Mouse (Mus musculus) activated CD4-positive, CD25-positive, alpha-beta regulatory T cell, adult 4 months (primary cell): ENCODE measurements around the gene Hid1. TPM values are rescaled to one million over a fixed set of nuclear protein-coding genes. Genes with fewer than 3 reads are reported as not detected.

Experiments
- ATAC-seq: one replicate; pipeline ENCODE4 v1.8.0; 2017
- polyA plus RNA-seq, 2 experiments: library from polyadenylated mRNA; unstranded; fragments of 100-300 nt; shearing (Covaris generic); gene quantifications; one replicate each; pipeline ENCODE4 v1.2.1; 2017

Gene Hid1
- polyA plus RNA-seq, 2 experiments from 2014 or later = 2.6 to 3.2 TPM

DNA sequence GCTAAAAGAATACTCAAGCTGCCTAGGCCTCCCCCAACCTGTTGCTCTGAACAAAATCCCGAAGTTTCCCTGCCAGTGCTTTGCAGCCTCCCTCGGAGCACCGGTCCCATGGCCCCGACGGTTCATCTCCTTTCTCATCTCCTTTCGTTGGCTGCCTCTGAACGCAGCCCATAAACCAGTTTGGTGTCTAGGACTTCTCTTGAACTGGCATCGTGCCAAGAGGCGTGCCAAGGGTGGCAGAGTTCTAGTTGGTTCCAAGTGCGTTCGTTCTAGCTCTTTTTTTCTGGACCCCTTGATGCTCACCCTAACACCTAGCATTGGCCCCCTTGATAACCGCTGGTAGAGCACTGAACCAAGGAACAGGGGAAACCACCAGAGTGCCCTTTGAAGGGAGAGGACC, 32.3 kb downstream of the Hid1 start:
- no peak for ATAC-seq

DNA sequence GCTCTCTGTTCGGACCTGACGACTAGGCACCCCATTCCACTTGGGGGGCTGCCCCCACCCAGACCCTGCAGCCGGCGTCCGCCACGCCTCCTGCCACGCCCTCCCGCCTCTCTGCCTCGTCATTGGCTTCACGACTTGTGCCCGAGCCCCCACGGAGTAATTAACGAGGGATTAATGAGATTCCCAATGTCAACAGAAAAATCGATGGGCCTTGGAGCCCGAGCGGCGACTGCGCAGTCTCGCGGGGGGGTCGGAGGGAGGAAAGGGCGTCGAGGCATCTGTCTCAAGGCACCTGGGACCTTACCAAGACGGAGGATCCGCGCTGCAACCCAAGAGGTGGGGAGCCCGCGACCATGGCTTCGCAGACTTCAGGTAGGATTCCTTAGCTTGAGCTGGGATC, 33.0 kb downstream of the Hid1 start, which contains the start of gene Otop3:
TSS of gene Otop3 (plus strand) at position 201 of the 400 bp plus-strand sequence.
- no peak for ATAC-seq

DNA sequence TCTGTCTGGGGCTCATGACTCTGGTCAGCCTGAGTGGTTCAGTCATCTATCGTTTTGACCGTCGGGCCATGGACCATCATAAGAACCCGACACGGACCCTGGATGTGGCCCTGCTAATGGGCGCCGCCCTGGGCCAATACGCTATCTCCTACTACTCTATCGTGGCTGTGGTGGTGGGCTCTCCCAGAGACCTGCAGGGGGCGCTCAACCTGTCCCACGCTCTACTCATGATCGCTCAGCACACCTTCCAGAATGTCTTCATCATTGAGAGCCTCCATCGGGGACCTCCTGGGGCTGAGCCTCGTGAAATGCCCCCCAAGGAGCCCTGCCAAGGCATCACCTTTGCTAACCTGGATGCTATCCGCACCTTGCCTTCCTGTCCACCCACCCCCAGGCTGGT, 38.2 kb downstream of the Hid1 start:
- ATAC-seq = no peak

DNA sequence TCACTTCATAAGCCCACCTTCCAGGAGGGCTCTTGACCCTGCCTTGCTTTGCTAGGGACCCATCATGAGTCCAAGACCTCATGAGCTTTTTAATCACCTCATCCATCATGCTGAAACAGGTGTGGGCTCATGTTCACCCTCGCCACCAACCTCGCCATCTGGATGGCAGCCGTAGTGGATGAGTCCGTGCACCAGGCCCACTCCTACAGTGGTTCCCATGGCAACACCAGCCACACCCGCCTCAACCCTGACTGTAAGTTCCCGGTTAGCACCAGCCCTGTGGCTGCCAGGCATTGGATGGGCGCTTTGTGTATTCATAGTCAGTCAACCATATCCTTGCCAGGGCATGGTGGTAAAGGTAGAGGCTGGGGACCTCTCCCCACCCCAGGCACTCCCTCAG, 40.8 kb downstream of the Hid1 start:
- no peak for ATAC-seq

DNA sequence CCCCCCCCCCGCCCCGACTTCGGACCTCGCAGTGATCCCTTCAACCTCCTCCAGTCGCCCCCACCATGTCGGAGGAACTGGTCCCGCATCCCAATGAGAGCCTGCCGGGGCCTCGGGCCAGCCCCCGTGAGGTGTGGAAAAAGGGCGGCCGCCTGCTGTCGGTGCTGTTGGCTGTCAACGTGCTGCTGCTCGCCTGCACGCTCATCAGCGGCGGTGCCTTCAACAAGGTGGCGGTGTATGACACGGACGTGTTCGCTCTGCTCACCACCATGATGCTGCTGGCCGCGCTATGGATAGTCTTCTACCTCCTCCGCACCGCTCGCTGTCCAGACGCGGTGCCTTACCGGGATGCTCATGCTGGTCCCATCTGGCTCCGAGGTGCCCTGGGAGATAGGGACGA, 44.2 kb downstream of the Hid1 start:
- ATAC-seq = no peak

DNA sequence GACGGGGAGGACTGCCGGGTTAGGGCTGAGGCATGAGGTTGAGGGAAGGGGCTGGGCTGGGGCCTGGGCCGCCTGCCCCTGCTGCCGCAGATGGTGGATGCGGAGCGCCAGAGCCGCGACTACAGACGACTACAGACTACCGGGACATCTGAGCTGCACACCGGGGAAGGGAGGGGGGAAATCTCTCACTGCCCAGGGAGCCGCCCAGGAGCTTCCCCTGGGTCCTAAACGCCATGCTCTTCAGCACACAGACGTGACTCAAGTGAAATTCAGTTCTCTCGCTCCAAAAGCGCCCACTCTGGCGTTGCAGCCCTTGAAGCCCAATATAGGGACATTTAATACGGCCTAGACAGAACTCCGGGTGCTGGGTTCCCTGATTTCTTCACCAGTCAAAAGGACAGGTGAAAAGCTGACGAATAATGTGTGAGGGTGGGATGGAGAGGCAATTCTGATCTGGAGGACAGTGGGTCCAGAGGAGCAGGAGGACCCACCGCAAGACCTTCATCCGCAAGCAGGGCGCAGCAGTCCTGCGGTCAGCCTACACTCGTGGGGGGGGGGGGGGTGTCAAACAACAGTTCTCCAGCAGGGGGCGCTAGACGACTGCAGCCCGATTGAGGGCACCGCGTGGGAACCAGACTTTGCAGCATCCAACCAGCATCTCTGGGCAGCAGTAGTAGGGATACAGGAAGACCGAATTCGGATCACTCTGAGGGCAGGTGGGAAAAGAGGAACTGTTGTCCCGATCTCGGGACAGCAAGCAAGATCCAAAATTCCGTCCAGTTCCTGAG, 45.5 kb downstream of the Hid1 start, which contains the start of gene Ush1g:
TSS of gene Ush1g (minus strand) at position 136 of the 788 bp plus-strand sequence.
- no peak for ATAC-seq

DNA sequence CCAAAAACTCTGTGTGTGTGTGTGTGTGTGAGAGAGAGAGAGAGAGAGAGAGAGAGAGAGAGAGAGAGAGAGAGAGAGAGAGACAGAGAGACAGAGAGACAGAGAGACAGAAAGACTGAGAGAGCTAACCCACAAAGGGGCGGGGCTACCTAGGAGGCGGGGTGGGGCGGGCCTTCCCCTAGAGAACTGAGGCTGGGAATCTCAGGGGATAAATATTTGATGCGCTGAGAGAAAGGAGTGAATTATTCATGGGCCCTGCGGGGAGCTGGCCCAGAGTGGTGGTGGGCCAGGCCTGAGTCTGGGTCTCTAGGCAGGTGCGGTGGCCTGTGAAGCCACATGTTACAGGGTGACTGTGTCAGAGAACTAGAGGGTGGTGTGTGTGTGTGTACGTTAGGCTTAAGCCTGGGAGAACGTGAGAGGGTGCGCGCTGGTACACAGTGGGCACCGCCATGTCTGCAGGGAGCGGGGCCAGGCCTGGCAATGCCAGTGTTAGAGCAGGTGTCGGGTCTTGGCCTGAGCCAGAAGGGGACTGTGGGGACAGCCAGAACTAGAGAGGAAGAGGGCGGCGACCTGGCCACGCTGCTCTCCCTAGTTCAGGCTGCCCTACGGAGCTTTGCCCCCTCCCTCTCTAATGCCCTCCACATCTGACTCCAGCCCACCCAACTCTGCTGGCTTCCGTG, 47.7 kb downstream of the Hid1 start:
- no peak for ATAC-seq

DNA sequence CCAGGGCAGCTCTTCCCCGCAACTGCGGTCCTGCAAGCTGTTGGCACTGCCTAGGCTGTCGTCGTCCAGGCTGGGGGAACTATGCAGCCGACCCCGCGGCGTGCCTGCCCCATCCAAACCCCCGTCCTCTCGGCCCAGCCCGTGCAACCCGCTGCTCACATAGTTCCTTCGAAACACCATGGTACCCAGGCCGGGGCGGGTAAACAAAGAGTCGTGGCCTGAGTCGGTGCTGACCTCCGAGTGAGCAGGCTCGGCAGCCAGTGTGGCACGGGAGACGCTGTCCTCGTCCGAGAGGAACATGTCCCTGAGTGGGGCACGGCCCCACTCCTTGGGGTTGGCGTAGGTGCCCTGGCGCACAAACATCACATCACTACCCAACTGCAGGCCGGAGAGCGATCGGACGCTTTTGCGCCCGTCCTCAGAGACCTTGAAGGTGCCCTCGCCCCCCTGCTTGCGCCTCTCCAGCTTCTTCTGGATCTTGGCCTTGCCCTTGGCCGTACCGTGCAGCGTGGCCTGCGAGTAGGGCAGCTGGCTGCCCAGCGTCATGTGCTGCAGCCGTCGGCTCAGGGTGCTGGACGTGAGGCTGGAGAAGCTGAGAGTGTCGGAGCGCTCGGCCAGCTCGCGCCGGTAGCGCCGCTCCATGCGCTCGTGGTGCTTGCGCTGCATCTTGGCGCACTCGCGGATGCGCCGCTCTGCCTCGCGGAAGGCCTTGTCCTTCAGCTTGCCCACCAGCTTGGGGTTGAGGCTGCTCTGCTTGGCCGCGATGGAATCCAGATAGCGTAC, 49.1 kb downstream of the Hid1 start:
- ATAC-seq = no peak

DNA sequence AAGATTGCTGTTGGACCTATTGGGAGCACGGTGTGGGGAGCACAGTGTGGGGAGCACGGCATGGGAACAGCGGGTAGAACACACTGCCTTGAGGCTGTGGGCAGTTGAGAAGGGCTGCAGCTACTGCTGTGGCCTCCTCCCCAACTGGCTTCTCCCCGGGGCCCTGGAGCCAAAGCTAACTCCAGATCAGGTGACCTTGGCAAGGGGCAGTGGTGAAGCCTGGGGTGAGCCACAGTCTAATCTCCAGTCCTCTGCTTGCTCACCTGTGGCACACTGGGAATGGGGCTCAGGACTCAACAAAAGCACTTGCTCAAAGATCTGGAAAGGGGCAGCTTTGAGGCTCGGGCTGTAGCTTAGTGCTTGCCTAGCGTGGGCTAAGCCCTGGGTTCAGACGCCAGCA, 50.4 kb downstream of the Hid1 start:
- ATAC-seq = no peak

DNA sequence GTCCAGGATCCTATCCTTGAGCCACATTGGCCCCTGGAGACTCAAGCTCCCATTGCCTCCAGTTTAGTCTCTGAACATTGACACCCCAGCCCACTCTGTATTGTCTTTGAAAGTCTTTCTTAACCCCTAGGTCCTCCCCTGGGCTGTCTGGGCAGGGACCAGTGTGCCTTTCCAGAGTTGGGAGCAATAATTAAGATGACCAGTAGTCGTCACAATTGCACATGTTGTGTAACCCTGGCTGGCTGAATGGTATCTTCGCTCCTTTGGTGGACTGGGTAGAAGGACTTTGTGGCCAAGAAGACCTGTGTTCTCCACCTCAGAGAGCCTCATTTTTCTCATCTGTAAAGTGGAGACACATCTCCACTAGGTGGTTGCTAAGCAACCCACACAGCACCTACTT, 53.3 kb downstream of the Hid1 start:
- ATAC-seq = no peak

DNA sequence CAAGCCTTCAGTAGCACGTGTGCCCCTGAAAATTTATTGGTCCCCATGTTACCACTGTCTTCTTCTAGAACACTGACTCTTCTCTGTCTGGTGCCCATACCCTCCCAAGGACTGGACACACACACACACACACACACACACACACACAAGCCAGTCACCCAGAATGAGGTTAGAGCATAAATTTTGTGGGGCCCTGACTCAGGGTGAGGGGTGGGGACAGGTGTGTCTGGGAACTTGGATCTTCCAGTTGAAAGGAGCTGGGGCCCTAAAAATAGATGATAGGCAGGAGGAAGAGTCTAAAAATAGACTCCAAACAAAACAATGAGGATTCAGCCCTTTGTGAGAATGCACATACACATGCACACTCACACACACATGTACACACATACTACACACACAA, 58.8 kb downstream of the Hid1 start:
- no peak for ATAC-seq

DNA sequence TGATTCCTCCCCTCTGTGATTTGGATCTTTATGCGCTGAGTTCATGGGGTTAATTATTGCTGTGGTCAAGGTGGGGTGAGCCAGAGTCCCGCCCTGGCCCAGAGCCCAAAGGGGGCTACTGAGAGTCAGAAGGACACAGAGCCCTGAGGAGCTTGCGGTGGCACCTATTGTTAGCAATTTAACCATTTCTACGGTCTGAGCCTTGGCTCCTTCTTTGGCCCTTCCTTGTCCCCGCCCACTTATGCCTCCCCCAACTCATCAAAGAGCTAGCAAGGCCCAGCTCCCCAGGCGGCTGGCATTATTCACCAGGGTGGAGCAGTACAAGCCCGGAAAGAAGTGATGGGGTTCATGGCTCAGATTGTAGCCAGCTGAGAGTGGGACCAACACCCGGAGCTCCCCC, 60.7 kb downstream of the Hid1 start, which contains the start of gene Otop2:
TSS of gene Otop2 (plus strand) at position 301 of the 400 bp plus-strand sequence.
- ATAC-seq = no peak

DNA sequence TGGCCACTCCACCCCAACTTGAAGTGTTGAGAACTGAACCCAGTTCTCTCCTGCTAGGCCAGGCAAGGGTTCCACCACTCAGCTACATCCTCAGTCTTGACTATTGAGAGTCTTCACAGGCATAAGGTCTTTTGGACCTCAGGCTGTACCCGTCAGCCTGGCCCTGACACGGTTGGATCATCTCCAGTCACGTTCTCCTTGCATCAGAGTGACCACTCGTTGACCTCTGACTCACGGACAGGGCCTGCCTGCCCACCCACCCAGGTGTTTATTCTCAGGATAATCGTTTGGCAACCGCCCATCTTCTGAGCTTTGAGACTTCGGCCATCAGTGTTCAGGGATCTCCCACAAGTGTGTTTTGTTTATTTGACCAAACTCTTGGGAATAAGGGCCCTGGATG, 64.4 kb downstream of the Hid1 start:
- no peak for ATAC-seq

DNA sequence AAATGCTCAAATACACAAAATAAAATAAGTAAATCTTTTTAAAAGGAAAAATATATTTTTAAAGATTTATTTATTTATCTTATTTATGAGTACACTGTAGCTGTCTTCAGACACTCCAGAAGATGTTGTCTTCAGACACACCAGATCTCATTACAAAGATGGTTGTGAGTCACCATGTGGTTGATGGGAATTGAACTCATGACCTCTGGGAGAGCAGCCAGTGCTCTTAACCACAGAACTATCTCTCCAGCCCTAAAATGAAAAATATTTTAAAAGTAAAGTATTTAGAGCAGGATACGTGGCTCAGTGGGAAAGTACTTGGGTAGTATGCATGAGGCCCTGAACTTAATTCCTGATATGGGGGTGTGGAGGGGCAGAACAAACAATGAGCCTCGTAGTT, 66.2 kb downstream of the Hid1 start:
- no peak for ATAC-seq

DNA sequence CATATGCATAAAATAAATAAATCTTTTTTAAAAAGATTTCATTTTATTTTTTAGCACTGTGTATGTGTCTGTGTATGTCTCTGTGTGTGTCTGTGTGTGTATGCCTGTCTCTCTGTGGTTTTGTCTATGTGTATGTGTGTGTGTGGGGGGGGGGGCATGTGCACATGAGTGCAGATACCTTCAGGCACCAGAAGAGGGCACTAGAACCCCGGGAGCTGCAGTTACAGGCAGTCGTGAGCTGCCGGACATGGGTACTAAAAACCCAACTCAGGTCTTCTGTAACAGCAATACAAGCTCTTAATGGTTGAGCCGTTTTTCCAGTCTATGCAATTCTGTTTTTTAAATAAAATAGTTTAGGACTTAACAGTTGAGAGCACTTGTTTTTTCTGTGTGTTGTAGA, 66.8 kb downstream of the Hid1 start:
- no peak for ATAC-seq

DNA sequence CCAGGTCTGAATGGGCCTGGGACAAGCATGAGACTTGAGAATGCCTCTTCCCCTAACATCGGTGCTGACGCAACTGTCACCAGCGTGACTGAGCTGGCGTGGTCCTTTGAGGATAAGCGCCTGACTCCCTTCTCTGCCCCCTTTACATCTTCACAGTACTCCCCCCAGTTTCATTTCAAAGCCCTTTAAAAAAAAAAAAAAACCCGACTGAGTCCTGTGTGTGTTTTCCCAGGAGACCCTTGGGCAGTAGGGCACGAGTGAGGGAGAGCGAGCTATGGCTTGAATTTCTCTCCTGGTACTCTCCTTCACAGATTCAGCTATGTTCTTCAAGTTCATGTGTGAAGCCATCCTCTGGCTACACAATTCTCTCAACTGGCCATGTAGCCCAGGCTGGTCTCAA, 69.4 kb downstream of the Hid1 start:
- no peak for ATAC-seq

Other genes with a start within 250 kb of the Hid1 start
- 1 to 10 TPM in 1 of 2 experiments, under 1 TPM in 1; 0.37 to 1.5 TPM for gene Cd300lf, start 233.8 kb downstream of the Hid1 start, polyA plus RNA-seq
- gene Slc9a3r1, start 204.4 kb downstream of the Hid1 start, polyA plus RNA-seq = 100 to 1,000 TPM; 166 to 228 TPM
- gene Tmem104, start 180.3 kb downstream of the Hid1 start, polyA plus RNA-seq = 10 to 100 TPM in 1 of 2 experiments, 1 to 10 TPM in 1; 9.3 to 11.9 TPM
- 10 to 100 TPM; 14.0 to 14.6 TPM for gene Nat9, start 179.9 kb downstream of the Hid1 start, polyA plus RNA-seq
- not detected for gene Grin2c, start 100.5 kb downstream of the Hid1 start, polyA plus RNA-seq
- gene Fdxr, start 90.7 kb downstream of the Hid1 start, polyA plus RNA-seq = 10 to 100 TPM; 18.4 to 26.6 TPM
- under 1 TPM; 0.56 to 0.57 TPM for gene Fads6, start 70.1 kb downstream of the Hid1 start, polyA plus RNA-seq
- gene Otop2, start 60.6 kb downstream of the Hid1 start, polyA plus RNA-seq = not detected
- gene Ush1g, start 45.7 kb downstream of the Hid1 start, polyA plus RNA-seq = not detected
- under 1 TPM in 1 of 2 experiments, not detected in 1; 0.13 TPM for gene Otop3, start 33.0 kb downstream of the Hid1 start, polyA plus RNA-seq
- gene Cdr2l, start 14.2 kb upstream of the Hid1 start, polyA plus RNA-seq = under 1 TPM in 1 of 2 experiments, not detected in 1; 0.12 TPM
- 100 to 1,000 TPM; 206 to 214 TPM for gene Mrpl58, start 36.0 kb upstream of the Hid1 start, polyA plus RNA-seq
- 100 to 1,000 TPM; 705 to 855 TPM for gene Atp5h, start 52.2 kb upstream of the Hid1 start, polyA plus RNA-seq
- 10 to 100 TPM in 1 of 2 experiments, 1 to 10 TPM in 1; 6.9 to 12.2 TPM for gene Kctd2, start 52.4 kb upstream of the Hid1 start, polyA plus RNA-seq
- gene Trim80, start 72.8 kb upstream of the Hid1 start, polyA plus RNA-seq = not detected
- 1 to 10 TPM; 2.9 to 3.1 TPM for gene Slc16a5, start 94.7 kb upstream of the Hid1 start, polyA plus RNA-seq
- gene Armc7, start 107.9 kb upstream of the Hid1 start, polyA plus RNA-seq = 10 to 100 TPM; 49.9 to 59.3 TPM
- 100 to 1,000 TPM; 287 to 293 TPM for gene Nt5c, start 124.1 kb upstream of the Hid1 start, polyA plus RNA-seq
- 100 to 1,000 TPM; 506 to 510 TPM for gene Jpt1, start 146.6 kb upstream of the Hid1 start, polyA plus RNA-seq
- 100 to 1,000 TPM; 724 to 797 TPM for gene Sumo2, start 168.5 kb upstream of the Hid1 start, polyA plus RNA-seq
- gene Nup85, start 196.7 kb upstream of the Hid1 start, polyA plus RNA-seq = 10 to 100 TPM; 36.8 to 39.0 TPM
- 10 to 100 TPM; 28.2 to 29.8 TPM for gene Mrps7, start 236.2 kb upstream of the Hid1 start, polyA plus RNA-seq
- 10 to 100 TPM; 23.1 to 26.5 TPM for gene Gga3, start 236.3 kb upstream of the Hid1 start, polyA plus RNA-seq
- gene Mif4gd, start 245.2 kb upstream of the Hid1 start, polyA plus RNA-seq = 100 to 1,000 TPM; 230 to 231 TPM